Mouse (Mus musculus): ENCODE data around the gene Golga2.

GRCm38 (mm10) chr2:32248377-32249361 is 38.5 kb upstream of the Golga2 start:
- no peak for TF ChIP-seq MAZ (IDR thresholded peaks at IDR 0.05; ENCODE audit: low read depth, low read length)
- TF ChIP-seq CTCF (conservative IDR thresholded peaks at IDR 0.05 in 1 of 2, IDR thresholded peaks at IDR 0.05 in 1 of 2; ENCODE audit: low read depth in 2 of 2, low read length in 2 of 2): no peak
- TF ChIP-seq ZC3H11A (IDR thresholded peaks at IDR 0.05; ENCODE audit: low read depth, low read length): no peak
- no peak for TF ChIP-seq POLR2A (IDR thresholded peaks at IDR 0.05; ENCODE audit: low read depth, low read length)
- TF ChIP-seq EP300 (IDR thresholded peaks at IDR 0.05; ENCODE audit: low read length): no peak
- no peak for TF ChIP-seq RAD21 (IDR thresholded peaks at IDR 0.05; ENCODE audit: low read depth, low read length)
- TF ChIP-seq MXI1 (IDR thresholded peaks at IDR 0.05; ENCODE audit: low read depth, low read length): no peak
- TF ChIP-seq KAT2A (IDR thresholded peaks at IDR 0.05; ENCODE audit: insufficient replicate concordance, low read length): no peak
- TF ChIP-seq MEF2A (IDR thresholded peaks at IDR 0.05; ENCODE audit: borderline replicate concordance, low read depth, low read length): no peak
